Mouse (Mus musculus) stomach, embryonic 14.5 days (tissue): Measurements from ENCODE around the gene Cysltr2. TPM values are rescaled to one million over a fixed set of nuclear protein-coding genes. Genes with fewer than 3 reads are reported as not detected.

ENCODE experiments used
- ATAC-seq: fragments of 200-750 bp; cut with Nextera tagmentation; 2 replicates; pipeline ENCODE4 v1.8.0; 2017; ENCODE audit warnings: low read depth, moderate TSS enrichment; ENCODE audit not compliant: insufficient number of reproducible peaks, insufficient read depth, low FRiP score
- H3K27ac ChIP-seq: fragments of 300-500 bp; sonication (generic); 2 replicates; pipeline ENCODE4 v1.5.1; 2014; ENCODE audit warnings: mild to moderate bottlenecking, low read length, moderate library complexity, mixed read lengths
- H3K27me3 ChIP-seq: fragments of 300-500 bp; sonication (generic); 2 replicates; pipeline ENCODE4 v1.6.1; 2014; ENCODE audit warnings: low read length, control low read depth, mixed read lengths; ENCODE audit not compliant: control insufficient read depth, insufficient read depth
- H3K36me3 ChIP-seq: fragments of 300-500 bp; sonication (generic); 2 replicates; pipeline ENCODE4 v1.6.1; 2014; ENCODE audit warnings: mild to moderate bottlenecking, control low read depth, low read length, moderate library complexity, mixed read lengths; ENCODE audit not compliant: control insufficient read depth, insufficient read depth
- H3K4me1 ChIP-seq: fragments of 300-500 bp; sonication (generic); 2 replicates; pipeline ENCODE4 v1.6.1; 2014; ENCODE audit warnings: low read length, control low read depth, mixed read lengths; ENCODE audit not compliant: control insufficient read depth, insufficient read depth
- H3K4me2 ChIP-seq: fragments of 300-500 bp; sonication (generic); replicated peaks from 2 replicates; pipeline ENCODE4 v1.6.1; 2014; ENCODE audit warnings: low read depth, low read length, control low read depth
- H3K4me3 ChIP-seq: fragments of 300-500 bp; sonication (generic); 2 replicates; pipeline ENCODE4 v1.5.1; 2014; ENCODE audit warnings: low read depth, low read length, control low read depth
- H3K9ac ChIP-seq: fragments of 300-500 bp; sonication (generic); replicated peaks from 2 replicates; pipeline ENCODE4 v1.6.1; 2014; ENCODE audit warnings: low read depth, mild to moderate bottlenecking, control low read depth, low read length, moderate library complexity, mixed read lengths
- H3K9me3 ChIP-seq: fragments of 300-500 bp; sonication (generic); 2 replicates; pipeline ENCODE4 v1.6.1; 2016; ENCODE audit warnings: low read depth, low read length, control low read depth; ENCODE audit not compliant: control insufficient read depth
- WGBS: fragments of 180-500 bp; shearing (Covaris S2); extraction: QIAGEN DNeasy Blood & Tissue Kit; methylation state at CpG from one replicate; pipeline ENCODE4 v1.1.7; 2014; 5-methylcytosine and 5-hydroxymethylcytosine counted together
- polyA plus RNA-seq: library from polyadenylated mRNA; unstranded; fragments of >200 nt; fragmentation: Nextera tagmentation; extraction: Ambion mirVana; gene quantifications from 2 replicates; pipeline ENCODE4 v1.2.1, GENCODE M21; 2014

Gene Cysltr2
- polyA plus RNA-seq, 1 experiment from 2014 or later = 0.30 TPM

GRCm38 (mm10) chr14:73058755-73059154 lies 9.8 kb upstream of the Cysltr2 start:
- no peaks in the 10 kb centered on the region for H3K9me3 ChIP-seq
- ATAC-seq = no peak

DNA sequence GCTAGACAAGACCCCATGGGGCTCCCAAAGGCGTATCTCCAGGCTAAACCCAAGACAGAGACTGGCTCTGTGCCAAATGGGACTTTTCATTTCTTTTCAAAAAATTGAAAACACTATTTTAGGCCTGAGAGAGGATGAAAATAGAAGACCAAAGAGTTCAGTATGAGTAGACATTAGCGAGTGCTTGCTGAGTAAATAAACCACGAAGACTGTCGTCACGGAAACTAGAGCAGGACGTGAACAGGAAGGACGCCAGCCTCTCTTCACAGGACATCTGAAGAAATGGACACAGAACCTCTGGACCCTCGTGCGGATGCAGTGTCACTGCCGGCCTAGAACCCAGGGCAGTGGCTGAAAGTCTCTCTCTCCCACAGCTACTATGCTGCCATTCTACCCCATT lies 8.8 kb upstream of the Cysltr2 start:
- Histone ChIP-seq H3K9me3 (no peaks in the 10 kb centered on the region), H3K36me3 (no peaks in the 10 kb centered on the region), H3K27me3 (no peaks in the 10 kb centered on the region), H3K27ac (no peak overlapping the region), H3K4me3 (no peak overlapping the region), H3K9ac (no peak overlapping the region), H3K4me1 (no peaks in the 10 kb centered on the region), H3K4me2 (no peak overlapping the region)
- ATAC-seq = no peak
- WGBS = 60% methylated on average over 10 of the region's 10 CpGs

More at GRCm38 (mm10) chr14:73058755-73059154, 9.8 kb upstream of the Cysltr2 start:
- Histone ChIP-seq H3K9ac (no peak overlapping the region), H3K4me2 (no peak overlapping the region), H3K4me1 (no peaks in the 10 kb centered on the region), H3K36me3 (no peaks in the 10 kb centered on the region), H3K4me3 (no peak overlapping the region), H3K27me3 (no peaks in the 10 kb centered on the region), H3K27ac (no peak overlapping the region)
- WGBS = 81% methylated on average over 2 of the region's 2 CpGs

GRCm38 (mm10) chr14:73056813-73057212 lies 7.9 kb upstream of the Cysltr2 start:
- Histone ChIP-seq H3K4me3 (no peak overlapping the region), H3K4me2 (no peak overlapping the region), H3K4me1 (no peaks in the 10 kb centered on the region), H3K9ac (no peak overlapping the region), H3K36me3 (no peaks in the 10 kb centered on the region), H3K9me3 (no peaks in the 10 kb centered on the region), H3K27ac (no peak overlapping the region), H3K27me3 (no peaks in the 10 kb centered on the region)
- no peak for ATAC-seq
- WGBS = 92% methylated on average over 6 of the region's 6 CpGs

GRCm38 (mm10) chr14:73045199-73045928 lies 3.5 kb downstream of the Cysltr2 start:
- Histone ChIP-seq H3K36me3 (no peaks in the 10 kb centered on the region), H3K27ac (no peak overlapping the region), H3K9me3 (no peaks in the 10 kb centered on the region), H3K4me3 (no peak overlapping the region), H3K27me3 (no peaks in the 10 kb centered on the region), H3K4me1 (no peaks in the 10 kb centered on the region), H3K4me2 (no peak overlapping the region), H3K9ac (no peak overlapping the region)
- WGBS = 58% methylated on average over 9 of the region's 9 CpGs
- ATAC-seq = no peak

GRCm38 (mm10) chr14:73041689-73042088 lies 7.2 kb downstream of the Cysltr2 start:
- H3K27me3 ChIP-seq = no peaks in the 10 kb centered on the region
- no peak overlapping the region for H3K4me3 ChIP-seq
- no peaks in the 10 kb centered on the region for H3K4me1 ChIP-seq
- H3K9me3 ChIP-seq = no peaks in the 10 kb centered on the region
- ATAC-seq = 0 out of 2 replicates have a peak, but pooled peaks have one; percentile 23
- no peak overlapping the region for H3K4me2 ChIP-seq
- 38% methylated on average over 2 of the region's 2 CpGs for WGBS
- H3K36me3 ChIP-seq = no peaks in the 10 kb centered on the region
- no peak overlapping the region for H3K27ac ChIP-seq
- no peak overlapping the region for H3K9ac ChIP-seq

GRCm38 (mm10) chr14:73033290-73033689 lies 15.6 kb downstream of the Cysltr2 start:
- ATAC-seq = no peak
- no peaks in the 10 kb centered on the region for H3K36me3 ChIP-seq
- no peaks in the 10 kb centered on the region for H3K9me3 ChIP-seq
- H3K4me3 ChIP-seq = no peak overlapping the region
- 51% methylated on average over 3 of the region's 3 CpGs for WGBS
- H3K4me1 ChIP-seq = no peaks in the 10 kb centered on the region
- H3K4me2 ChIP-seq = no peak overlapping the region
- H3K9ac ChIP-seq = no peak overlapping the region
- no peaks in the 10 kb centered on the region for H3K27me3 ChIP-seq
- no peak overlapping the region for H3K27ac ChIP-seq

DNA sequence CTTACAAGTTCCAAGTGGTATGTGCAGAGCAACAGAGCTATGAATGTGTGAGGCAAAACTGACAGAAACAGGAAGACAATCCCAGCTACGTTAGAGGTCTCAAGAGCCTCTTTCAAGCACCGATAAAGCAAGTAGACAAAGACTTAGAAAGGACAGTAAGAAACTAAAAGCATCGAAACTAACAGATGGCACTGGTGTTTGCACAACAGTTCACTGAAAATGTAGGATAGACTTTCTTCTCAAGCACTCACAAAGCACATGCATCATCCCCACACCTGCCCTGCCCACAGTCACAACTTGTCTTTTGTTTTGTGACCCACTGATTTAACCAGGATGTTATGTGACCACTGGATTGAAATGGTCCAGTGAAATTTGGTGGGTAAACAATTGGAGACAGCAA lies 17.7 kb downstream of the Cysltr2 start:
- H3K9me3 ChIP-seq = no peaks in the 10 kb centered on the region

DNA sequence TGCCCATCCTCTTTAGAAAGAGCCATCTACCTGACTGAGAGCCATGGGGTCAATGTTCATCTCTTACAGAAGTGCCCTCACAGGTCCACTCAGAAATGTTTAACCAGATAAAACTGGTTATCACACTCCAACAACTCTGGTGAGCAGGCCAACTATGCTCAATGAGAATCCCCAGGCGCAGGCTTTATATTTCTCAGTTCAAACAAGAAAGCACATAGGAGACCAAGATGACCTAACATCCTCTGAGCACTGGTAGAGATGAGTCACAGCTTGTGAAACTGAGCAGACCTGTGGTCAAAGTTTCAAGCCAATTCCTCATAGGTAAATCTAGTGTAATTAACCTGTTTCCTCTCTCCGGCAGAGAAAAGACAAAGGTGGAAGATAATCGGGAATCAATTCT lies 31.6 kb downstream of the Cysltr2 start:
- Histone ChIP-seq H3K9ac (no peak overlapping the region), H3K27me3 (no peaks in the 10 kb centered on the region), H3K36me3 (no peaks in the 10 kb centered on the region), H3K4me3 (no peak overlapping the region), H3K4me1 (no peaks in the 10 kb centered on the region), H3K9me3 (no peaks in the 10 kb centered on the region), H3K4me2 (no peak overlapping the region), H3K27ac (no peak overlapping the region)
- 88% methylated on average over 3 of the region's 3 CpGs for WGBS
- ATAC-seq = no peak

More for the DNA sequence above, 17.7 kb downstream of the Cysltr2 start:
- WGBS = 86% methylated on average over 3 of the region's 3 CpGs
- H3K27me3 ChIP-seq = no peaks in the 10 kb centered on the region
- H3K4me2 ChIP-seq = no peak overlapping the region
- H3K36me3 ChIP-seq = no peaks in the 10 kb centered on the region
- no peak overlapping the region for H3K4me3 ChIP-seq
- no peaks in the 10 kb centered on the region for H3K4me1 ChIP-seq
- no peak overlapping the region for H3K9ac ChIP-seq
- no peak for ATAC-seq
- H3K27ac ChIP-seq = no peak overlapping the region

DNA sequence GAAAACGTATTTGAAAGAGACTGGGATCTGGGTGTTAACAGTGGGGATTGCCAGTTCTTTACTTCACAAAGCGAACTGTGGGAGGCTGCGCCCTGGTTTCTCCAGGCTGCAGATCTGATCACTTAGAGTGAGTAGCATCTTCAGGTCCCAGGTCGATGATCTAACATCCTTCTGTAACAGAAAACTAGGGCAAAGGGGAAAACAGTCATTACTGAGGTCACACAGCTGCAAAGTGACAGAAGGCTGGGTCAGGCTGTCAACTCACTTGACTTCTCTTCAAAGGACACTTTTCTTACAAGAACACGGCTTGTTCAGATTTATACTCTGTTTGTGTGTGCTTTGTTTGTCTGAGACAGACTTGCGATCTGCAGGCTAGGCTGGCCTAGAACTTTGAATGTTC lies 33.5 kb downstream of the Cysltr2 start:
- 61% methylated on average over 6 of the region's 6 CpGs for WGBS
- ATAC-seq = no peak
- H3K36me3 ChIP-seq = no peaks in the 10 kb centered on the region

More for the DNA sequence above, 33.5 kb downstream of the Cysltr2 start:
- H3K4me2 ChIP-seq = no peak overlapping the region
- H3K4me3 ChIP-seq = no peak overlapping the region
- H3K4me1 ChIP-seq = no peaks in the 10 kb centered on the region
- no peak overlapping the region for H3K27ac ChIP-seq
- H3K27me3 ChIP-seq = no peaks in the 10 kb centered on the region
- H3K9ac ChIP-seq = no peak overlapping the region
- no peaks in the 10 kb centered on the region for H3K9me3 ChIP-seq
